Mouse (Mus musculus): ENCODE data around the gene Cfap65.

- peak; percentile 88; the same call in 1 of the 2 replicates for TF ChIP-seq CTCF (IDR thresholded peaks at IDR 0.05; ENCODE audit: extremely low read depth, insufficient read length, insufficient replicate concordance, low read depth, low read length)
- no peak for TF ChIP-seq POLR2A (IDR thresholded peaks at IDR 0.05; ENCODE audit: low read depth, low read length)
These were observed 42.1 kb downstream of the Cfap65 start, which contains the start of gene Cryba2 for GRCm38 (mm10) chr1:74893134-74893855.
